Mouse (Mus musculus) layer of hippocampus, adult 9-11 months (tissue): ENCODE data around the gene Tuba8.

Experiments used
- DNase-seq: peaks from one replicate; pipeline ENCODE4 v3.0.0; 2022

The Tuba8 gene

GRCm38 (mm10) chr6:121210149-121210925 is at the start of gene Tuba8:
Tuba8 (plus strand) TSS chr6:121210696.
- peak; percentile 38 for DNase-seq

GRCm38 (mm10) chr6:121162616-121163015 is 47.9 kb upstream of the Tuba8 start:
- no peak for DNase-seq

GRCm38 (mm10) chr6:121166098-121166552 is 44.4 kb upstream of the Tuba8 start:
- no peak for DNase-seq

- DNase-seq: no peak
Measured at GRCm38 (mm10) chr6:121167381-121167975, 43.0 kb upstream of the Tuba8 start.

- no peak for DNase-seq
Measured at GRCm38 (mm10) chr6:121171102-121171501, 39.4 kb upstream of the Tuba8 start.

- no peak for DNase-seq
Measured at GRCm38 (mm10) chr6:121173471-121173870, 37.0 kb upstream of the Tuba8 start.

- no peak for DNase-seq
Measured at GRCm38 (mm10) chr6:121174761-121175160, 35.7 kb upstream of the Tuba8 start.

- no peak for DNase-seq
Measured at GRCm38 (mm10) chr6:121176011-121176730, 34.3 kb upstream of the Tuba8 start.

GRCm38 (mm10) chr6:121176731-121177098 is 33.8 kb upstream of the Tuba8 start:
- DNase-seq: no peak

GRCm38 (mm10) chr6:121177118-121177708 is 33.3 kb upstream of the Tuba8 start:
- no peak for DNase-seq

- DNase-seq: peak; percentile 56
Measured at GRCm38 (mm10) chr6:121178700-121179358, 31.7 kb upstream of the Tuba8 start.

- no peak for DNase-seq
Measured at GRCm38 (mm10) chr6:121179846-121180245, 30.6 kb upstream of the Tuba8 start.

GRCm38 (mm10) chr6:121183414-121184173 is 26.9 kb upstream of the Tuba8 start, which contains the start of gene Pex26:
Pex26 (plus strand) TSS chr6:121183667.
- DNase-seq: peak; percentile 93

GRCm38 (mm10) chr6:121184198-121185140 is 26.0 kb upstream of the Tuba8 start:
- peak; percentile 54 for DNase-seq

GRCm38 (mm10) chr6:121185232-121185631 is 25.3 kb upstream of the Tuba8 start:
- DNase-seq: no peak

- DNase-seq: no peak
Measured at GRCm38 (mm10) chr6:121191261-121192009, 19.1 kb upstream of the Tuba8 start.

- no peak for DNase-seq
Measured at GRCm38 (mm10) chr6:121194061-121194955, 16.2 kb upstream of the Tuba8 start.

GRCm38 (mm10) chr6:121194956-121195731 is 15.4 kb upstream of the Tuba8 start:
- DNase-seq: no peak
